Mouse (Mus musculus): ENCODE measurements around the gene Smarcb1. TPM values are rescaled to one million over a fixed set of nuclear protein-coding genes. Genes with fewer than 3 reads are reported as not detected.
A peak's percentile ranks its signal among the peaks of the same experiment; 100 is the strongest.

Smarcb1 gene
- polyA plus RNA-seq, 1 experiment from 2014 or later, result 283 TPM

- Histone ChIP-seq H3K27me3 (ENCODE audit: control insufficient read depth, insufficient read depth, low read length) (no peaks in the 10 kb centered on the region), H3K9ac (replicated peaks; ENCODE audit: low read length) (no peak overlapping the region), H3K4me3 (replicated peaks; ENCODE audit: low read depth, low read length) (no peak overlapping the region), H3K4me2 (ENCODE audit: low read length) (no peak overlapping the region), H3K27ac (replicated peaks; ENCODE audit: low read depth, low read length) (no peak overlapping the region), H3K9me3 (ENCODE audit: control insufficient read depth, low read length) (no peaks in the 10 kb centered on the region), H3K4me1 (ENCODE audit: control insufficient read depth, insufficient read depth, low read length) (peaks cover 6% of the 10 kb centered on the region; the same call in 1 of the 2 replicates), H3K36me3 (ENCODE audit: control insufficient read depth, insufficient read depth, low read length) (no peaks in the 10 kb centered on the region)
- ATAC-seq (ENCODE audit: low FRiP score, low TSS enrichment) (no peak), DNase-seq (no peak)
- WGBS, result 95% methylated on average over 8 of the region's 8 CpGs
Observed at GRCm38 (mm10) chr10:75884742-75885141, 36.7 kb downstream of the Smarcb1 start.

DNA sequence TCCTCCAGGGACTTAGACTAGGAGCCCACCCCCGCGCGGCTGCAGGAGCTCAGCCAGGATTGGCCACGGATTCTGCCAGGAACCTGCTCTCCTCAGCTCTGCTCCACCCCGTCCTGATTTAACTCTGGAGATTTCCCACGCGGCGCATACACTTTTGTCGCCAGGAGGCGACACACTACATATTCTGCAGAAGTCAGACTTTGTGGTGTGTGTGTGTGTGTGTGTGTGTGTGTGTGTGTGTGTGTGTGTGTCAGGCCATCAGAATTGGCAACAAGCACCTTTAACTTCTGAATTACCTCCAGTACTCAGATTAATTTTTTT lies 38.2 kb downstream of the Smarcb1 start:
- H3K27ac ChIP-seq (replicated peaks; ENCODE audit: low read depth, low read length), result no peak overlapping the region

DNA sequence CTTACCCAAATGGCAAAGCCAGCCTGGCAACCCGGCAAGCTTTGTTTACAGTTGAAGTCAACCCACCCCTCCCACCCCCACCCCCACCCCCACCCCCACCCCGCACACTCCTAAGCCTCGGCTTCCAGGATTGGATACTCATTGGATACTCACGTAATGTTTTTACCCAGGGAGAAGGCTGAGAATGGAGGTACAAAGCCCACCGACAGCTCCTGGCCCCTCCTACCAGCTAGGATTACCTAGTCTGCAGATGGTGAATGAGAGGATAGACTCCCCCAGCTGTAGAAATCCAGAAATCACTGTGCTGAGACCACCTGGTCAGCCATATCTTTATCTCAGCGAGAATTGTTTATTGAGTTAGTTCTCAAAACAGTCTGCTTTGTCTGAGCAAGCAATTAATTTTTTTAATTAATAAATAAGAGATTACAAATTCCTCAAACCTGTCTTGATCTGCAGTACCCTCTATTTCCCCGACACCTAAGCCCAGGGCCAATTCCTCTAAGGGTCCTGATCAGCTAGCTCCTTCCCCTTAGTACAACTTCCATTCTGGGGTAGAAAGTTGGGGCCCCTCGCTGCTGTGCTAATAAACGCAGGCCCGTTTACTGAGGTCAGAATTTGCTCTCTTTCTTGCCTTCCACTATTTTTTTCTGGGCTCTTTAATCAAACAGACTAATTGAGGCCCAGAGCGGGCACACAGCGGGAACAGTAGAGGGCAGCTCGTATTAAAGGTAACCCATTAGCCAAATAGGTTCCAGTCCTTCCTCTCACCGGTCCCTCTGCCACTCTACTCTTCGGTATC lies 38.8 kb downstream of the Smarcb1 start:
- no peak overlapping the region for H3K4me3 ChIP-seq (replicated peaks; ENCODE audit: low read depth, low read length)
- WGBS, result 7% methylated on average over 15 of the region's 15 CpGs
- H3K9me3 ChIP-seq (ENCODE audit: control insufficient read depth, low read length), result no peaks in the 10 kb centered on the region
- ATAC-seq (ENCODE audit: low FRiP score, low TSS enrichment), result peak; percentile 48; the same call in 1 of the 2 replicates
- H3K27ac ChIP-seq (replicated peaks; ENCODE audit: low read depth, low read length), result no peak overlapping the region; the same call in 1 of the 2 replicates
- H3K4me2 ChIP-seq (ENCODE audit: low read length), result peak overlapping the region; percentile 22
- no peak for DNase-seq
- H3K9ac ChIP-seq (replicated peaks; ENCODE audit: low read length), result no peak overlapping the region
- peaks cover 6% of the 10 kb centered on the region; the same call in 1 of the 2 replicates for H3K4me1 ChIP-seq (ENCODE audit: control insufficient read depth, insufficient read depth, low read length)
- H3K27me3 ChIP-seq (ENCODE audit: control insufficient read depth, insufficient read depth, low read length), result no peaks in the 10 kb centered on the region
- no peaks in the 10 kb centered on the region for H3K36me3 ChIP-seq (ENCODE audit: control insufficient read depth, insufficient read depth, low read length)

More for the DNA sequence above, 38.2 kb downstream of the Smarcb1 start:
- H3K27me3 ChIP-seq (ENCODE audit: control insufficient read depth, insufficient read depth, low read length), result no peaks in the 10 kb centered on the region
- WGBS, result 2% methylated on average over 10 of the region's 10 CpGs
- H3K4me2 ChIP-seq (ENCODE audit: low read length), result peak overlapping the region; percentile 22
- H3K36me3 ChIP-seq (ENCODE audit: control insufficient read depth, insufficient read depth, low read length), result no peaks in the 10 kb centered on the region
- DNase-seq, result peak; percentile 78
- no peak overlapping the region for H3K9ac ChIP-seq (replicated peaks; ENCODE audit: low read length)
- peak; percentile 79 for ATAC-seq (ENCODE audit: low FRiP score, low TSS enrichment)
- no peaks in the 10 kb centered on the region for H3K9me3 ChIP-seq (ENCODE audit: control insufficient read depth, low read length)
- no peak overlapping the region for H3K4me3 ChIP-seq (replicated peaks; ENCODE audit: low read depth, low read length)
- H3K4me1 ChIP-seq (ENCODE audit: control insufficient read depth, insufficient read depth, low read length), result peaks cover 6% of the 10 kb centered on the region; the same call in 1 of the 2 replicates

DNA sequence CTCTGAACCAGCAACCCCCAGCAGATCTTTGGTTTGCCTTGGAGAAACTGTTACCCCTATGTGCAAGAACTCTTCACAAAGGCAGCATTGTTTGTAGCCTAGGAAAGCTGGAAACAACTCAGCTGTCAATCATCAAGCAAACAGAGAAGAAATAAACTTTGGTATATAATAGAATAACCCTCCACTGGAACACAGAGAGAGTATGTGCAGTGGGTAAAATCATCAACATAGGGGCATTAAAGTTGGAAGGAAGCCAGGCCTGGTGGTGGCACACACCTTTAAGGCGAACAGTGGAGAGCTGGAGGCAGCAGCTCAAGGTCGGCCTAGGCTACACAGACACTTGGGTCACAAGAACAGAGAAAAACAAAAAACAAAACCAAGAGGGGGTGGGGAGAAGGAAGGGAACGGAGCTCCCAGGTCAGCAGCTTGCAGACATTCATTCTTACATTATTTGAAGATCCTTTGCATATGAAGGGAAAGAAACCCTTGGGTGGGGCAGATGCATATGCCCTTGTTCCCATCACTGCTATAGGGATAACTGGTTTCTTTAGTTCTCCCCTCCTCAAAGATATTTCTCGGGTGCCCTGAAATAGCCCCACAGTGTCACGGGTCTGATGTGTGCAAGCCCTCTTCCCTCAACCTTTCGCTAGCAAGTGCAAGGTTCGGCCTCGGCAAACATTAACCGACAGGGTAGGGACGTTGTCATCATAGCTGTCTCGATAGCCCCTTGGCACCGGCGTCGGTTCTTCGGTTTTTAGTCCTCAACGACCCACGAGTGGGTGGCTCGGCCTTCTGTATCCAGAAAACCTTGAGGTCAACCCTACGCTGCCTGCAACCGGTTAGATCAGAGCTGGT lies 39.6 kb downstream of the Smarcb1 start:
- no peaks in the 10 kb centered on the region for H3K9me3 ChIP-seq (ENCODE audit: control insufficient read depth, low read length)
- no peaks in the 10 kb centered on the region for H3K36me3 ChIP-seq (ENCODE audit: control insufficient read depth, insufficient read depth, low read length)
- H3K27me3 ChIP-seq (ENCODE audit: control insufficient read depth, insufficient read depth, low read length), result no peaks in the 10 kb centered on the region
- H3K4me3 ChIP-seq (replicated peaks; ENCODE audit: low read depth, low read length), result no peak overlapping the region
- peaks cover 6% of the 10 kb centered on the region; the same call in 1 of the 2 replicates for H3K4me1 ChIP-seq (ENCODE audit: control insufficient read depth, insufficient read depth, low read length)
- ATAC-seq (ENCODE audit: low FRiP score, low TSS enrichment) (no peak), DNase-seq (no peak)
- 16% methylated on average over 20 of the region's 20 CpGs for WGBS
- peak overlapping the region; percentile 6; the same call in 1 of the 2 replicates for H3K4me2 ChIP-seq (ENCODE audit: low read length)
- H3K9ac ChIP-seq (replicated peaks; ENCODE audit: low read length), result no peak overlapping the region
- peak overlapping the region; percentile 26; the same call in 1 of the 2 replicates for H3K27ac ChIP-seq (replicated peaks; ENCODE audit: low read depth, low read length)

GRCm38 (mm10) chr10:75880771-75881577 lies 40.4 kb downstream of the Smarcb1 start:
- no peaks in the 10 kb centered on the region for H3K9me3 ChIP-seq (ENCODE audit: control insufficient read depth, low read length)
- H3K27ac ChIP-seq (replicated peaks; ENCODE audit: low read depth, low read length), result no peak overlapping the region
- H3K9ac ChIP-seq (replicated peaks; ENCODE audit: low read length), result no peak overlapping the region
- peaks cover 6% of the 10 kb centered on the region; the same call in 1 of the 2 replicates for H3K4me1 ChIP-seq (ENCODE audit: control insufficient read depth, insufficient read depth, low read length)
- 66% methylated on average over 6 of the region's 6 CpGs for WGBS
- H3K4me2 ChIP-seq (ENCODE audit: low read length), result no peak overlapping the region
- H3K36me3 ChIP-seq (ENCODE audit: control insufficient read depth, insufficient read depth, low read length), result no peaks in the 10 kb centered on the region
- ATAC-seq (ENCODE audit: low FRiP score, low TSS enrichment) (no peak), DNase-seq (no peak)
- H3K27me3 ChIP-seq (ENCODE audit: control insufficient read depth, insufficient read depth, low read length), result no peaks in the 10 kb centered on the region
- H3K4me3 ChIP-seq (replicated peaks; ENCODE audit: low read depth, low read length), result no peak overlapping the region

- Histone ChIP-seq H3K36me3 (ENCODE audit: control insufficient read depth, insufficient read depth, low read length) (no peaks in the 10 kb centered on the region), H3K27ac (replicated peaks; ENCODE audit: low read depth, low read length) (no peak overlapping the region), H3K4me3 (replicated peaks; ENCODE audit: low read depth, low read length) (no peak overlapping the region), H3K9ac (replicated peaks; ENCODE audit: low read length) (no peak overlapping the region), H3K4me1 (ENCODE audit: control insufficient read depth, insufficient read depth, low read length) (peaks cover 6% of the 10 kb centered on the region; the same call in 1 of the 2 replicates), H3K27me3 (ENCODE audit: control insufficient read depth, insufficient read depth, low read length) (no peaks in the 10 kb centered on the region), H3K9me3 (ENCODE audit: control insufficient read depth, low read length) (no peaks in the 10 kb centered on the region), H3K4me2 (ENCODE audit: low read length) (no peak overlapping the region)
- DNase-seq, result no peak
- ATAC-seq (ENCODE audit: low FRiP score, low TSS enrichment), result no peak
- 93% methylated on average over 10 of the region's 10 CpGs for WGBS
Observed at GRCm38 (mm10) chr10:75880351-75880750, 41.1 kb downstream of the Smarcb1 start.

DNA sequence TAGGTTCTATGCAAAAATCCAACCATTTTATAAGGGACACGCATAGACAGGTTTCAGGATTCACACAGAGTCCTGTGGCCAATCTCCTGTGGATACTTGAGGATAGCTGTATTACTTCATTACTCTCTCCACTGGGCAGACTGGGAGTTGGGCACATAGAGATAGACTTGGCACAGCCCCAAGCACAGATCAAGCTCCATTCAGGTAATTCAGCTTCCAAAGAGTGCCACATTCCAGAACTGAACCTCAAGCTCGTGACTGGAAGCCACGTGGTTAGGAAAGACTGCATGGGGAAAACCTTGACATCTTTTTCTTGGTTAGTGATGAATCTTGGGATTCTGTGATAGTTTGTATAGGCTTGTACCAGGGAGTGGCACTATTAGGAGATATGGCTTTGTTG lies 42.6 kb downstream of the Smarcb1 start:
- DNase-seq (no peak), ATAC-seq (ENCODE audit: low FRiP score, low TSS enrichment) (no peak)
- H3K9ac ChIP-seq (replicated peaks; ENCODE audit: low read length), result no peak overlapping the region
- H3K9me3 ChIP-seq (ENCODE audit: control insufficient read depth, low read length), result no peaks in the 10 kb centered on the region
- no peaks in the 10 kb centered on the region for H3K27me3 ChIP-seq (ENCODE audit: control insufficient read depth, insufficient read depth, low read length)
- no peak overlapping the region for H3K4me2 ChIP-seq (ENCODE audit: low read length)
- H3K27ac ChIP-seq (replicated peaks; ENCODE audit: low read depth, low read length), result no peak overlapping the region
- peaks cover 8% of the 10 kb centered on the region for H3K4me1 ChIP-seq (ENCODE audit: control insufficient read depth, insufficient read depth, low read length)
- no peaks in the 10 kb centered on the region for H3K36me3 ChIP-seq (ENCODE audit: control insufficient read depth, insufficient read depth, low read length)
- WGBS, result 88% methylated on average over 3 of the region's 3 CpGs
- no peak overlapping the region for H3K4me3 ChIP-seq (replicated peaks; ENCODE audit: low read depth, low read length)

- ATAC-seq (ENCODE audit: low FRiP score, low TSS enrichment) (no peak), DNase-seq (peak; percentile 59)
- 5% methylated on average over 10 of the region's 10 CpGs for WGBS
- Histone ChIP-seq H3K27ac (replicated peaks; ENCODE audit: low read depth, low read length) (peak overlapping the region; percentile 89), H3K9me3 (ENCODE audit: control insufficient read depth, low read length) (no peaks in the 10 kb centered on the region), H3K9ac (replicated peaks; ENCODE audit: low read length) (peak overlapping the region; percentile 52), H3K36me3 (ENCODE audit: control insufficient read depth, insufficient read depth, low read length) (no peaks in the 10 kb centered on the region), H3K4me1 (ENCODE audit: control insufficient read depth, insufficient read depth, low read length) (peaks cover 16% of the 10 kb centered on the region), H3K4me3 (replicated peaks; ENCODE audit: low read depth, low read length) (peak overlapping the region; percentile 35), H3K27me3 (ENCODE audit: control insufficient read depth, insufficient read depth, low read length) (no peaks in the 10 kb centered on the region), H3K4me2 (ENCODE audit: low read length) (peak overlapping the region; percentile 63)
Observed at GRCm38 (mm10) chr10:75873543-75874170, 47.8 kb downstream of the Smarcb1 start.
